Mouse (Mus musculus) liver, postnatal 0 days (tissue): ENCODE results near the gene Tbc1d4.

Source experiments
- CTCF ChIP-seq: sonication (generic); IDR thresholded peaks from 2 replicates; pipeline ENCODE4 v1.5.1; 2016; ENCODE audit warnings: antibody characterized with exemption, low read depth
- EP300 ChIP-seq: IDR thresholded peaks from 2 replicates; pipeline ENCODE4 v1.6.1; 2016; ENCODE audit warnings: antibody characterized with exemption, low read depth, mild to moderate bottlenecking

DNA sequence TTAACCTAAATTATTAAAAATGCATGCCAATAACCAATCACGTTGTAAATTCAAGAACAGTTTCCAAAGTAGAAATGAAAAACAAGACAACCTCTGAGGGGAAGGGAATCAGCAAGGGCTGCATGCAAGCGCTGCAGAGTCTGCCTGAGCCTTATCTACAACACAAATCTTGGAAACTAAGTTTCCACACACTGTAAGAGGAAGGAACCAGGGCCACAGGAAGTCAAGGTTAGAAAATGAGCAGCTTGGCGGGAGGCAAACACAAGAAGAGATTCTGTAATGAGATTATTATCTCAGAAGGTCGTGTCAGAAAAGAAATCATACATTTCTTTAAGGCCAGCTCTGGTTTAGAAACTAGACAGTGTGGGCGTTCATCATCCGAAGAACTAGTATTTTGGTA lies 156.1 kb downstream of the Tbc1d4 start:
- TF ChIP-seq CTCF (no peak), EP300 (no peak)
